Mouse (Mus musculus) neural tube, embryonic 15.5 days (tissue): ENCODE results near the gene Rims1. TPM values are rescaled to one million over a fixed set of nuclear protein-coding genes. Genes with fewer than 3 reads are reported as not detected.

Experiments used
- ATAC-seq: fragments of 200-750 bp; cut with Nextera tagmentation; 2 replicates; pipeline ENCODE4 v1.8.0; 2017; ENCODE audit warnings: mild to moderate bottlenecking, moderate TSS enrichment, moderate library complexity; ENCODE audit not compliant: low FRiP score
- H3K27ac ChIP-seq: fragments of 300-500 bp; sonication (generic); replicated peaks from 2 replicates; pipeline ENCODE4 v1.5.1; 2015; ENCODE audit warnings: mild to moderate bottlenecking, inconsistent platforms
- H3K27me3 ChIP-seq: fragments of 300-500 bp; sonication (generic); replicated peaks from 2 replicates; pipeline ENCODE4 v1.6.1; 2015; ENCODE audit warnings: inconsistent platforms
- H3K36me3 ChIP-seq: fragments of 300-500 bp; sonication (generic); 2 replicates; pipeline ENCODE4 v1.6.1; 2015; ENCODE audit warnings: inconsistent platforms
- H3K4me1 ChIP-seq: fragments of 300-500 bp; sonication (generic); 2 replicates; pipeline ENCODE4 v1.6.1; 2015; ENCODE audit warnings: inconsistent platforms
- H3K4me2 ChIP-seq: fragments of 300-500 bp; sonication (generic); 2 replicates; pipeline ENCODE4 v1.6.1; 2015; ENCODE audit warnings: inconsistent platforms, mild to moderate bottlenecking, moderate library complexity
- H3K4me3 ChIP-seq: fragments of 300-500 bp; sonication (generic); replicated peaks from 2 replicates; pipeline ENCODE4 v1.5.1; 2015; ENCODE audit warnings: mild to moderate bottlenecking, inconsistent platforms
- H3K9ac ChIP-seq: fragments of 300-500 bp; sonication (generic); replicated peaks from 2 replicates; pipeline ENCODE4 v1.6.1; 2015; ENCODE audit warnings: mild to moderate bottlenecking, inconsistent platforms
- H3K9me3 ChIP-seq: fragments of 300-500 bp; sonication (generic); replicated peaks from 2 replicates; pipeline ENCODE4 v1.6.1; 2016; ENCODE audit warnings: inconsistent platforms
- WGBS: fragments of 180-500 bp; shearing (Covaris S2); methylation state at CpG from one replicate; pipeline ENCODE4 v1.1.7; 2015; ENCODE audit warnings: mixed read lengths; 5-methylcytosine and 5-hydroxymethylcytosine counted together
- polyA plus RNA-seq: library from polyadenylated mRNA; unstranded; fragments of >200 nt; fragmentation: Nextera tagmentation; extraction: Ambion mirVana; gene quantifications from 2 replicates; pipeline ENCODE4 v1.2.1, GENCODE M21; 2015

Rims1 gene
- 17.1 and 20.0 TPM in 2 replicates for polyA plus RNA-seq

GRCm38 (mm10) chr1:22805726-22806625 lies at the start of gene Rims1:
Gene Rims1 (minus strand): TSS chr1:22805994.
- Histone ChIP-seq H3K4me2 (peak within 1 kb of the TSS; percentile 74), H3K4me3 (peak within 1 kb of the TSS; percentile 80), H3K4me1 (peaks cover 32% of the 10 kb centered on the region), H3K9ac (peak within 1 kb of the TSS; percentile 93), H3K27me3 (no peaks in the 10 kb centered on the region), H3K27ac (peak within 1 kb of the TSS; percentile 91), H3K9me3 (no peaks in the 10 kb centered on the region), H3K36me3 (no peaks in the 10 kb centered on the region)
- ATAC-seq, result peak; percentile 94
- under 1% methylated on average over 45 of the region's 76 CpGs for WGBS

- H3K4me1 ChIP-seq, result peaks cover 32% of the 10 kb centered on the region
- H3K9ac ChIP-seq, result peak overlapping the region; percentile 93
- ATAC-seq, result peak; percentile 15; the same call in 1 of the 2 replicates
- H3K27ac ChIP-seq, result peak overlapping the region; percentile 91
- H3K4me3 ChIP-seq, result peak overlapping the region; percentile 80
- no peaks in the 10 kb centered on the region for H3K27me3 ChIP-seq
- 13% methylated on average over 8 of the region's 8 CpGs for WGBS
- H3K9me3 ChIP-seq, result no peaks in the 10 kb centered on the region
- H3K4me2 ChIP-seq, result peak overlapping the region; percentile 74
- no peaks in the 10 kb centered on the region for H3K36me3 ChIP-seq
Observed at GRCm38 (mm10) chr1:22806626-22807096, 867 bp upstream of the Rims1 start.

DNA sequence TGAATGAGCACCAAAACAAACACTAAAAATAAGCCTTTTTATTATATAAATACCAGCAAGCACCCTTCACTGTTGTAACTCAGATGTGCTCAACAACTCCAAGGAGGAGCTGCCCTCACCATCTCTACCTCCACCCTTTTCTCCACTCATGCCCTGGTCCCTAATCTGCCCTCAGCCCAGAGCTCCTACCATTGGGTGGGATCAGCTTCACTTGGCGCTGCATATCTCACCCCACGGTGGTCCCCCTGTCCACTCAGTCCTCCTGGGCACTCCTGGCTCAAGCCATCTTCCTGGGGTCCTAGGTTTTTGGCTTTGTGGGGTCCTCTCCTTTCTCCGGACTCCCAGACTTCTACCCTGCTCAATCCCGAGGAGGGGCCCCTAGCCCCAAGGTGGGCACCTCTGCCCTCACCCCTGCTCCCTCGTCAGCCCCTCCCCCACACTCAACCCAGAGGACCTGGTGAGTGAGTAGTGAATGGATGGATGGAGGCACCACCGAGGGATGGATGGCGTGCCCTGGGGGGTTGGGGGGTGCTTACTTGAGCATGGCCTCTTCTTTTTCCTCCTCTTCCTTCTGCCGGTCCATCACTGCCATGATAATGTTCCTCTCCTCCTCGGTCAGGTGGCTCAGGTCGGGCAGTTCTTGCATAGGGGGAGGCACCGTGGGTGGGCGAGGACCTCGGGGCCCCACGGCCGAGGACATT lies 619 bp downstream of the Rims1 start:
- peak overlapping the region; percentile 91 for H3K27ac ChIP-seq
- H3K9me3 ChIP-seq, result no peaks in the 10 kb centered on the region
- H3K36me3 ChIP-seq, result no peaks in the 10 kb centered on the region
- H3K27me3 ChIP-seq, result no peaks in the 10 kb centered on the region
- peak overlapping the region; percentile 80 for H3K4me3 ChIP-seq
- H3K9ac ChIP-seq, result peak overlapping the region; percentile 93
- peak overlapping the region; percentile 74 for H3K4me2 ChIP-seq
- 7% methylated on average over 15 of the region's 15 CpGs for WGBS
- peaks cover 32% of the 10 kb centered on the region for H3K4me1 ChIP-seq
- ATAC-seq, result peak; percentile 46

DNA sequence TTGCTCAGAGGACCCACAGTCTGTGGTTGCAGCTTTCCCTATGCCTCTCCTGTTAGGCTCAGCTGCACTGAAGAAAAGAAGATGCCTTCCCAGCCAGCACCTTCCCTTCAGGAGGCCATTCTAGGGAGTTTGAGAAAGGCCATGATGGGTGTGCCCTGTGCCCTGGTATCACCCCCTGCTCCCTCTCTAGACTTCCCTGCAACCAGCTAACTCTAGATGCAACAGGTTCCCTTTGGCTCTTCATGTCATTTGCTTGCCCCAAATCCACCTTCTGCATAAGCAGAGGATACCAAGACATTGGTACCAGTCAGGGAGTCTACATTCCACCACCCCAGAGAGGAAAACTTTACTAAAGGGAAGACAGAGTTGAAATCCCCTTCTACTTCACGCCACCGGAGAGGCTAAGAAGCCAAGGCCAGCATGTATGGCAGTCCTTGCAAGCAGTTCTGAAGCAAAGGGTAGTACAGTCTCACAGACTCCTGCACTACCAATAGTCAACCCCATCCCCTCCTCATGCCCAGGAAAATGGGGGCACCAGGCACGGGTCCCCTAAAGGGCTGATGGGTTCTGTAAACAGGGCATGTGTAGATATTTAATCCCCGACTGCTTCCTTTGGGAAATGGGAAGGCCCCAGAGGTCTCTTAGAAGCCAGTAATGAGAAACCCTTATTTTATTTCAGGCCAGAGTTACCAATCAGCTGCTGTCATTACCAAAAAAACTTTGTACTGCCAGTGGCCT lies 1.5 kb downstream of the Rims1 start:
- H3K4me1 ChIP-seq, result peaks cover 32% of the 10 kb centered on the region
- WGBS, result 75% methylated on average over 4 of the region's 4 CpGs
- H3K4me3 ChIP-seq, result peak overlapping the region; percentile 80

GRCm38 (mm10) chr1:22803471-22803870 lies 2.3 kb downstream of the Rims1 start:
- Histone ChIP-seq H3K27ac (no peak overlapping the region), H3K4me2 (peak overlapping the region; percentile 74), H3K9ac (peak overlapping the region; percentile 29; the same call in 1 of the 2 replicates), H3K27me3 (no peaks in the 10 kb centered on the region), H3K9me3 (no peaks in the 10 kb centered on the region), H3K36me3 (no peaks in the 10 kb centered on the region), H3K4me1 (peaks cover 32% of the 10 kb centered on the region), H3K4me3 (peak overlapping the region; percentile 80)
- 78% methylated on average over 2 of the region's 2 CpGs for WGBS
- no peak for ATAC-seq

More for the DNA sequence above, 1.5 kb downstream of the Rims1 start:
- H3K4me2 ChIP-seq, result peak overlapping the region; percentile 74
- H3K27me3 ChIP-seq, result no peaks in the 10 kb centered on the region
- no peaks in the 10 kb centered on the region for H3K36me3 ChIP-seq
- peak overlapping the region; percentile 93 for H3K9ac ChIP-seq
- no peak for ATAC-seq
- H3K27ac ChIP-seq, result no peak overlapping the region
- no peaks in the 10 kb centered on the region for H3K9me3 ChIP-seq

- WGBS, result 74% methylated on average over 5 of the region's 5 CpGs
- Histone ChIP-seq H3K4me3 (no peak overlapping the region), H3K36me3 (no peaks in the 10 kb centered on the region), H3K27me3 (no peaks in the 10 kb centered on the region), H3K27ac (no peak overlapping the region), H3K9ac (no peak overlapping the region), H3K4me2 (no peak overlapping the region), H3K9me3 (no peaks in the 10 kb centered on the region), H3K4me1 (peaks cover 23% of the 10 kb centered on the region)
- no peak for ATAC-seq
Observed at GRCm38 (mm10) chr1:22800276-22800675, 5.5 kb downstream of the Rims1 start.

GRCm38 (mm10) chr1:22797091-22797490 lies 8.7 kb downstream of the Rims1 start:
- Histone ChIP-seq H3K27ac (no peak overlapping the region), H3K4me3 (no peak overlapping the region), H3K4me2 (no peak overlapping the region), H3K4me1 (no peaks in the 10 kb centered on the region), H3K27me3 (no peaks in the 10 kb centered on the region), H3K9me3 (no peaks in the 10 kb centered on the region), H3K9ac (no peak overlapping the region), H3K36me3 (no peaks in the 10 kb centered on the region)
- WGBS, result 68% methylated on average over 5 of the region's 5 CpGs
- no peak for ATAC-seq

GRCm38 (mm10) chr1:22789391-22789909 lies 16.3 kb downstream of the Rims1 start:
- WGBS, result 33% methylated on average over 7 of the region's 7 CpGs
- no peaks in the 10 kb centered on the region for H3K9me3 ChIP-seq
- no peak overlapping the region for H3K9ac ChIP-seq
- no peak overlapping the region for H3K27ac ChIP-seq
- peaks cover 6% of the 10 kb centered on the region; the same call in 1 of the 2 replicates for H3K4me1 ChIP-seq
- no peak overlapping the region for H3K4me3 ChIP-seq
- H3K36me3 ChIP-seq, result no peaks in the 10 kb centered on the region
- no peak for ATAC-seq
- no peaks in the 10 kb centered on the region for H3K27me3 ChIP-seq
- H3K4me2 ChIP-seq, result no peak overlapping the region

DNA sequence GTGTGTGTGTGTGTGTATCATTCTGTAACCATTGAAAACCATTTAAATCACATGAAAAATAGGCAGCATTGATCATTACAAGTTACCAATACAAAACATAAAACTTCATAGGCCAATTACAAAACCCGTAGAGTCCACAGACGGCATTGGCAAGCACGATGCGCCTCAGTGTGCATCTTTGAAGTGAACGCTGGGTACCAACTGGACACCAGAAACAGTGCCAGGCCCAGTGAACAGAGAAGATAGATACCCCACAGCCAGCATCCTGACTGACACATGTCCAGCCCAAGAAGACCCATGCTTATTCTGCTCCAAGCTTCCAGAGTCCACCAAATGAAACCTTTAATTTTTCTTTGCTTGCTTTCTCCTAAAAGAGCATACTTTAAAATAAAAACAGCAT lies 18.2 kb downstream of the Rims1 start:
- H3K36me3 ChIP-seq, result no peaks in the 10 kb centered on the region
- no peak overlapping the region for H3K4me2 ChIP-seq
- H3K9me3 ChIP-seq, result no peaks in the 10 kb centered on the region
- H3K4me1 ChIP-seq, result peaks cover 6% of the 10 kb centered on the region; the same call in 1 of the 2 replicates
- ATAC-seq, result no peak
- no peak overlapping the region for H3K27ac ChIP-seq
- H3K27me3 ChIP-seq, result no peaks in the 10 kb centered on the region
- no peak overlapping the region for H3K4me3 ChIP-seq
- 95% methylated on average over 5 of the region's 5 CpGs for WGBS
- H3K9ac ChIP-seq, result no peak overlapping the region

DNA sequence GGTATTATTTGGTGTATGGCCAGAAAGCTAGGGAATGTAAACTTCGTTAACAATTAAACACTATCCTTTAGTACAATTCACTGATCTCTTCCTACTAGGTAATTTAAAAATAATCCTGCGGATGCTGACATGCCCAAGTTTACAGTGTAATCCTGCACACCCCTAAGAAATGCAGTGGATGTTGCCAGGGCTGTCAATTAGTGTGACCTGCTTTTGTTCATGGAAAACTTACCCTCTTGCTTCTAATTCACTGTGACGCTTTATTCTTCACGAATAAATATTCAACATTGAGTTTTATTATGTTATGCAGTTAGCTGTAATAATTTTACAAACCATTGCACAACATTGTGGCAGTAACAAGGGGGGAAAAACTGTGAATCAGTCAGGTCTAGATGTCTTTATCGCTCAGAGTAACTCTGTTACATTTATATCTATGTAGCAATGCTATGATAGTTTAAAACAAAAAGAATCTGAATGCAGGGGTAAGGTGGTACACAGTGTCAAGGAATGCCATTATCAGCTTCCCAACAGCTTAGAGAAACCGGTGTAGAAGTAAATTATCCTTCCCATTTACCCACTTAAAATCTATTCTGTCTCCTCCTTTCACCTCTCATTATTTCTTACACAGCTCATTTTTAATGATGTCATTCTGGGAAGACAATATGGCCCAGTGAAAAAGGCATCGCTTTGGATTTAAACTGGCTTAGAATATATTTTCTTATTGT lies 35.1 kb downstream of the Rims1 start:
- Histone ChIP-seq H3K9ac (no peak overlapping the region), H3K9me3 (no peaks in the 10 kb centered on the region), H3K4me3 (no peak overlapping the region), H3K27ac (no peak overlapping the region), H3K4me2 (no peak overlapping the region), H3K36me3 (no peaks in the 10 kb centered on the region; the same call in 1 of the 2 replicates), H3K4me1 (no peaks in the 10 kb centered on the region), H3K27me3 (no peaks in the 10 kb centered on the region)
- 50% methylated on average over 7 of the region's 7 CpGs for WGBS
- no peak for ATAC-seq
